Mouse (Mus musculus): ENCODE data around the gene Blmh.

The Blmh gene

DNA sequence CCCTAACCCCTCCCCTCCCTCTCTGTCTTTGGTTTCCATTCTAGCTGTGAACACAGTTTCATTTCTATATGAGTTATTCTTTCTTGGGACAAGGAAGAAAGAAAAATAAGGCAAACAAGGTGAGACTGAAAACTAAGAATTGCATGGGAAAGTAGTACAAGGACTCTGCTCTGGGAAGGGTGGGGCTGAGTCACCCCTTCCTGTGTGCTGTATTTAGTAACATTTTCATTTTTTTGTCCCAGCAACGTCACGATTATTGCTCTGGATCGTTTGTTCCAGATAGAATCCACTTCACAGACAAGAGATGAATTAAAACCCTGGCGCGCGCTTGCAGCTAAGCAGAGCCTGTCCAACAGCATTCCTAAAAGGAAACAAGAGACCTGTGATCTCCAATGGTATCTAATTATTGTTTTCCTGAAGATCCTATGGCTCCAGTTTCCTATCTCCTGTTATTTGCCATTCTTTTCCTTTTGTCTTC lies at the start of gene Blmh:
TSS of gene Blmh (plus strand) at position 51 of the 478 bp plus-strand sequence.
- no peak for DNase-seq (ENCODE audit: low spot score)

- DNase-seq (ENCODE audit: low spot score), result no peak
Measured at GRCm38 (mm10) chr11:76879816-76880215, 44.8 kb upstream of the Blmh start.

DNA sequence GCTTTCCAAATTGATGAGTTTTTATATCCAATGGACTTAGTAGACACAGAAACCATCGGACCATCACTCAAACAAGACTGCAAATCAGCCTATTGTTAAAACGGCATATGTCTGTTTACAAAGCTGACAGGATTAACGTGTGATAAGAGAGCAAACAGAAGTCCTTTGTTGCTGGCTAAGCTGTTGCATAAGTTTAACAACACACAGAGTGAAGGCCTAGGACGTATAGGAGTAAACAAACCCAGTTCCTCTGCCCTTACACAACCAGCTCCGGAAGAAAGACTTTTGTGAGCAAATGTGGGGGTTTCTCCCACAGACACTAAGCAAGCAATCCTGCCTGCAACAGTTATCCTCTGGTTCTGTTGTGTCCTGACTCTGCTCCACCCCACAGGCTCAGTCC lies 40.2 kb upstream of the Blmh start:
- DNase-seq (ENCODE audit: low spot score), result no peak

DNA sequence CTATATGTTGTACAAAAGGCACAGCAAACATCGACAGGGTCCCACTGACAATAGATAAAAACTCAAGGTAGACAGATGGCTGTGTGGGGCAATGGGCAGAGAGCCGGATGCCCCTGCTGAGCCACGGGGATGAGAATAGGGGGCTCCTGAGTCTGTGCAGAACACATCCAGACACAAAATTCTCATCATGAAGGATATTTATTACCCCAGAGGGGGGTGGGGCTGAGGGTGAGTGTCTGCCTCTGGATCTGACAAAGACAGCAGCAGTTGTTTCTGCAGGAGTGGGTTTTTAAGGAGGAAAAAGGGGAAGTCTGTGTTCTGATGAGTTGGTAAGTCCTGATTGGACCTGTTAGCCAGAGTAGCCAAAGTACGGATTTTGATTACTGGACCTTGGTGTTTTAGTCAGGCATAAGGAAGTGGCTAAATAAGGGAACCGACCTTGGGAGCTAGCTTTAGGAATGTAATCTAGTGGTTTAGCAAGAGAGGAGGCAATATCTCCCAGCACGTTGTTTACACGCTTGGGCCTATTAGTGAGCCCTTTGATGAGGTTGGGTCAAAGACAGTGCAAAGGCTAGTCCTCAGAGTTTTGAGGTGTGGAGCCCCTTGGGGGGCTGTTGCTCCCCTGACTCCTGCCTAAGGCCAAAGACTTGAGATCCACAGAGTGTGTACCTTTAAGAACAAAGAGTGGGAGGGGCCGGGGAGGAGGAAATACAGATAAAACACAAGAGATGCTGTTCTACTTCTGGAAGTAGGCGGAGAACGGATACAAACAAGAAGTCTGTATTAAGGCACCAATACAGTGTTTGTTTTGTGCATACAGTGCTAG lies 35.1 kb upstream of the Blmh start:
- DNase-seq (ENCODE audit: low spot score), result no peak

- no peak for DNase-seq (ENCODE audit: low spot score)
Measured at GRCm38 (mm10) chr11:76891171-76891570, 33.4 kb upstream of the Blmh start.

DNA sequence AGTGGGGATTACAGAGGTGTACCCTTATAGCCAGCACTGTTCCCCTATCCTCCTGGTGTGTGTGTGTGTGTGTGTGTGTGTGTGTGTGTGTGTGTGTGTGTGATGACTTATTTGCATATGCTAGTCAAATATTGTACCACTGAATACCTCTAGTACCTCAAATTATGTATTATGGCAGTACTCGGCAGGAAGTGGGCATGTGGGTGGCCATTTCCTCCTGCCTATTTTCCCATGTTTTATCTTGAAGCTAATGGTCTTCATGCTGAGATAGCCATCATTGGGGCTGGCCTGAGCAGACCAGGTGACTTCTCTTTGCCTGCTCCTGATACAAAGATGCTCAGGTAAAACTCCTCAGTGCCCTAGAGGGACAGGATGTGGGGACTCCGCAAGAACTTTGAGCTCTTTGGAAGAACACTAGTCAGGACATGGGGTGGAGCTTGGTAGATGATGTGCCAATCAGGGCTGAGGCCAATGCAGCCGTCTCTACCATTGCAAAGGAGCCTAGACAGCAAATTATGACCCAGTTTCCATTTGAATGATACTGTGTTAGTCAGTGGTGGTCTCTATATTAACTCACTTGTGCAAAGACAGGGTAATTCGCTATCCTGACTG lies 32.8 kb upstream of the Blmh start:
- no peak for DNase-seq (ENCODE audit: low spot score)

GRCm38 (mm10) chr11:76892972-76893371 lies 31.6 kb upstream of the Blmh start:
- DNase-seq (ENCODE audit: low spot score), result no peak

DNA sequence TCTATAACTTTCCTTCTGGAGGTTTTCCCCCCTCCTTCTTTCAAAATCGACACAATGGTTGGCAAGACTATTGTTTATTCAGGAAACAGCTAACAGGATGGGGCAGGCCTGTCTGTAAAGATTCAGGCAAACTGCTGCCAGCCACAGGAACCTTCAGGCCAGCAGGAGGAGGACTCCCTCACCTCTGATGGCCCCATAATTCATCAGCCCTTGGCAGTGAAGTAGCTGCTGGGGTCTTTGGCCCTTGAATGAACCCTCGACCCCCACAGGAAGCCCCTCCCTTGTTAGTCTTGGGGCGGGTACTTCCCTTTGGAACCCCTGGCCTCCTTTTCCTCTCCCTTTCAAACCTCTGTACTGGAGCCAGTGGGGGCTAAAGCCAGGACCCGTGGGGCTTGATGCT lies 31.0 kb upstream of the Blmh start:
- DNase-seq (ENCODE audit: low spot score), result no peak

- peak; percentile 82 for DNase-seq (ENCODE audit: low spot score)
Measured at GRCm38 (mm10) chr11:76894240-76894639, 30.4 kb upstream of the Blmh start.

- no peak for DNase-seq (ENCODE audit: low spot score)
Measured at GRCm38 (mm10) chr11:76896360-76896759, 28.2 kb upstream of the Blmh start.

DNA sequence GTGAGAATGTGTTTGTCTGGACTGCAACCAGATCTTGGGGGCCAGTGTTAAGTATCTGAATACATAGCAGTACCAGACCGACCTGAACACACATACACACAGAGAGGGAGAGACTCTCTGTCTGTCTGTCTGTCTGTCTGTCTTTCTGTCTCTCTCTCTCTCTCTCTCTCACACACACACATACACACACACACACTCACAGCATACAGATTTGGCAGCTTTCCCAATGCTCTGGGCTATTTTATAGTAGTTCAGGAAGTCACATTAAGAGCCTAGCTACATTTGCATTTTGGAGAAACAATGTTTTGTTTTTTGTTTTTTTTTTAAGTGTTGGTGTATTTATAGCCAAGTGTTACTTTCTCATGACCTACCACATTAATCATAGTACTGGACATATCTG lies 27.5 kb upstream of the Blmh start:
- no peak for DNase-seq (ENCODE audit: low spot score)

- DNase-seq (ENCODE audit: low spot score), result no peak
Measured at GRCm38 (mm10) chr11:76897871-76898270, 26.7 kb upstream of the Blmh start.

GRCm38 (mm10) chr11:76898751-76899150 lies 25.9 kb upstream of the Blmh start:
- DNase-seq (ENCODE audit: low spot score), result no peak

DNA sequence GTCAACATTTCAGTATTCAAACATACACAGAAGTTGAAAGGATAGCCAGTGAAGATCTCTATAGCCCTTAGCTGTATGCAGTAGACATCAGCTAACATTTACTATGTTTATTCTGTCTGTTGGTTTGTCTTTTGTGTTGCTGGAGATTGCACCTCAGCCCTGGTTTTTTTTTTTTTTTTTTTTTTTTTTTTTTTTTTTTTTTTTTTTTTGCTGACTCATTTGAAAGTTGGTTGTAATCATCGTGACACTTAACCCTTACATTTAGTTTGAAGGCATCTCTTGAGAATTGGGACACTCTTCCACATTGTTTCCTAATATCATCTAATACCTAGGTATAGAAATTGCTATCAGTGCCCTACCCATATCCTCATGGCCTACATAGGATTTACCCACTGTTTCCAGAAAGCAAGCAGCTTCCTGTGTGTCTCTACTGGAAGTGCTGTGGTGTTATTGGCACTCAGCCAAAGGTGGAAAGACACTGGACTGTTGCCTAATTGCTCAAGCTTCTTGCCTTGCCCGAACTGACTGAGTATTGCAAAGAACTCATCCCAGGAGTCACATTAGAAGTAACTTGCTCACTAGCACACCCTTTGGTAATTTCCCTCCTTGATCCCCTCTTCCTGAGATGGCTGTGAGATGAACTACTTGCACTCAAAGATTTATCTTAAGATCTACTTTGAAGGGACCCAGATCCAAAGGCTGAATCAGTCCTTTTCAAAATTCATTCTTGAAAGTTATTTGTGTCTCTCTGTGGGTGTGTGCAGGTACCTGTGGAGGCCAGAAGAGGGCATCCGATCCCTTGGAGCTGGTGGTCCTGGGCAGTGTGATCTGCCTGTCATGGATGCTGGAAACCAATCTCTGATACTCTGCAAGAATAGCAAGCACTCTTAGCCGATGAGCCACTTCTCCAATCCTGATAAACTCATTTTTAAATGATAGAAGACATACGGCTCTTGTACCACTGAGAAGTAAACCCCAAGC lies 24.6 kb upstream of the Blmh start:
- DNase-seq (ENCODE audit: low spot score), result peak; percentile 22

DNA sequence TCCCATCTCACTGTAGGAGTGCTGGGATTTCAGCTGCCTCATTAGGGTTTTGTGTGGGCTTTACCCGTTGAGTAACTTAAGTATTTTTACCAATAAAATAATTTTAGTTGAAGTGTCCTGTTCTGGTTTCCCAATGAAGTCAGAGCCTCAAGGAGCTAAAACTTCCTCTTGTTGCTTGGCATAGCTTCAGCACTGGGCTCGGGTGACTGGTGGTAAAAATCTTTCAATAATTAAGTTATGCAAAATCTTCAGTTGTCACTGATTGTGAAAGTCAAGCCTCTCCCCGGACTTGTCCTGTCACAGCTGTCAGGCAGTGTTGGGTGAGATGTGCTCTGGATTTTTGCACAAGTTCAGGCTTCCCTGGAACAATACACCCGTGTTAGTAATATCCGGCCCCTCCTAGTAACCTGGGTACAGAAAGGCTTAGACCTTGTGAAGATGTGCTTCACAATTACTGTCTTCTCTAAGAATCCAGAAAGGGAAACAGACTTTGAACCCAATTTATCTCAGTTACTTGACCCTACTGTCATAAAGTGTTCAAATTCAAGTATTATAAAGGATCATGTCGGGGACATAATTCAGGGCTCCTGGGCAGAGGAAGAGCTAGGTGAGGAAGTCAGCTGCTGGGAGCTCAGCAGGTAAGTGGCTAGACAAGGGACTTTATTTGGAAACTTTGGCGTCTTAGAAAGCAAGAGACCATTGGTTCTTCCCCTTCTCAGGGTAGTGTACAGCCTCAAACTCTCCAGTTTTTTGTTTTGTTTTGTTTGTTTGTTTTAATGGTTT lies 22.8 kb upstream of the Blmh start, which contains the start of gene Tmigd1:
TSS of gene Tmigd1 (plus strand) at position 581 of the 783 bp plus-strand sequence.
- DNase-seq (ENCODE audit: low spot score), result no peak

GRCm38 (mm10) chr11:76904340-76904739 lies 20.3 kb upstream of the Blmh start:
- no peak for DNase-seq (ENCODE audit: low spot score)

GRCm38 (mm10) chr11:76908651-76909050 lies 16.0 kb upstream of the Blmh start:
- DNase-seq (ENCODE audit: low spot score), result no peak

GRCm38 (mm10) chr11:76911325-76912054 lies 13.1 kb upstream of the Blmh start:
- no peak for DNase-seq (ENCODE audit: low spot score)

- DNase-seq (ENCODE audit: low spot score), result no peak
Measured at GRCm38 (mm10) chr11:76912055-76912395, 12.6 kb upstream of the Blmh start.

- DNase-seq (ENCODE audit: low spot score), result no peak
Measured at GRCm38 (mm10) chr11:76914366-76914765, 10.2 kb upstream of the Blmh start.
